Mouse (Mus musculus) lung, postnatal 36 days (tissue): ENCODE measurements around the gene Slc22a14.

Experiments
- DNase-seq: peaks from one replicate; pipeline ENCODE4 v3.0.0; 2022; ENCODE audit warnings: mixed read lengths

Slc22a14 gene

GRCm38 (mm10) chr9:119355943-119356342 is 9.4 kb downstream of the Slc22a14 start:
- no peak for DNase-seq

GRCm38 (mm10) chr9:119353926-119354325 is 11.4 kb downstream of the Slc22a14 start:
- DNase-seq = no peak

- DNase-seq = peak; percentile 91
These were observed 13.3 kb downstream of the Slc22a14 start for GRCm38 (mm10) chr9:119352060-119352459.

- DNase-seq = no peak
These were observed 14.2 kb downstream of the Slc22a14 start for GRCm38 (mm10) chr9:119350947-119351705.

GRCm38 (mm10) chr9:119350531-119350930 is 14.8 kb downstream of the Slc22a14 start:
- DNase-seq = no peak

- DNase-seq = no peak
These were observed 19.0 kb downstream of the Slc22a14 start for GRCm38 (mm10) chr9:119346376-119346775.

- DNase-seq = peak; percentile 53
These were observed 22.6 kb downstream of the Slc22a14 start for GRCm38 (mm10) chr9:119342728-119343127.

GRCm38 (mm10) chr9:119340909-119341816 is 24.2 kb downstream of the Slc22a14 start, which contains the start of gene Myd88:
TSS of gene Myd88 (minus strand) at chr9:119341411.
- peak; percentile 99 for DNase-seq

GRCm38 (mm10) chr9:119340212-119340580 is 25.2 kb downstream of the Slc22a14 start:
- DNase-seq = no peak

GRCm38 (mm10) chr9:119339558-119340211 is 25.7 kb downstream of the Slc22a14 start, which contains the start of gene Acaa1a:
TSS of gene Acaa1a (plus strand) at chr9:119339676.
- peak; percentile 90 for DNase-seq

- DNase-seq = no peak
These were observed 26.2 kb downstream of the Slc22a14 start for GRCm38 (mm10) chr9:119339106-119339505.

GRCm38 (mm10) chr9:119338350-119338749 is 27.0 kb downstream of the Slc22a14 start:
- no peak for DNase-seq

- no peak for DNase-seq
These were observed 27.5 kb downstream of the Slc22a14 start for GRCm38 (mm10) chr9:119337842-119338241.

- DNase-seq = no peak
These were observed 29.8 kb downstream of the Slc22a14 start for GRCm38 (mm10) chr9:119335571-119335970.

- no peak for DNase-seq
These were observed 30.5 kb downstream of the Slc22a14 start for GRCm38 (mm10) chr9:119334834-119335233.

GRCm38 (mm10) chr9:119334324-119334723 is 31.0 kb downstream of the Slc22a14 start:
- peak; percentile 84 for DNase-seq

GRCm38 (mm10) chr9:119330186-119330963 is 35.0 kb downstream of the Slc22a14 start:
- peak; percentile 69 for DNase-seq

- DNase-seq = no peak
These were observed 36.9 kb downstream of the Slc22a14 start for GRCm38 (mm10) chr9:119328488-119328887.

- no peak for DNase-seq
These were observed 41.2 kb downstream of the Slc22a14 start for GRCm38 (mm10) chr9:119324130-119324529.

- DNase-seq = peak; percentile 37
These were observed 42.1 kb downstream of the Slc22a14 start for GRCm38 (mm10) chr9:119323260-119323645.

GRCm38 (mm10) chr9:119322289-119323259 is 42.8 kb downstream of the Slc22a14 start, which contains the start of gene Oxsr1:
TSS of gene Oxsr1 (minus strand) at chr9:119322427.
- peak; percentile 100 for DNase-seq
